Mouse (Mus musculus): ENCODE measurements around the gene Zfhx3.

Gene Zfhx3

DNA sequence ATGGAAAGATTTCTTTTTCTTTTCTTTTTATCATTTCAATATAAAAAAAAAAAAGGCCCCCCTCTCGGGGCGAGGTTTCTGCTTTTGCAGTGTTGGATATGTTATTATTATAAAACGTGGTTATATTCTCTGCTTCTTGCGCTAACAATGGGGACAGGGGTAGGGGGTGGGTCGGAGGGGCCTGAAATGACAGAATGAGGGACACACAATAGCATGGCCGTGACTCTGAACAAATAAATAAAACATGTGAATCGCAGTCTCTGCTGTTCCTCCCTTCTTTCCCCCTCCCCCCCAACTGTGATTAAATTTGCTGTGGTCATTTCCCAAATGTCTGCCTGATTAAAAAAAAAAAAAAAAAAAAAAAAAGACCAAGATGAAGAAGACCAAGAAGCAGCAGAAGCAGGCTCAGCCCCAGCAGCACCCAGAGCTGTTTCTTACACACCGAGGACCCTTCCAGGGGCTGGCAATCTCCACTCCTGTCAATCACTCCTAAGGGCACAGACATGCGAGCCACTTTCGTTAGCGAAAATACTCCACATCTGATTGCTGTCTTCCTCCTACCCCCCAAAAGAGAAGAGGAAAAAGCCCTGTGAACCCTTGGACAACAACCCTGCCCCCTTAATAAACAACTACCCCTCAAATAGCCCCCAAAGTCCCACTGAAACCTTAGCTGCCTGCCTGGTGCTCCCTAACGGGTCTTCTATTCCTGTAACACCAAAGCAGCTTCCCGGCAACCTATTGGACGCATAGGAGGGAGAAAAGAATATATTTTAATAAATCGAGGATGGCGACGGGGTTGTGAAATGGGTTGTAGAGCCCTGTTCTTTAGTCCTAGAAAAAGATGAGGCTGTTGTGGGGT lies 302.4 kb downstream of the Zfhx3 start:
- no peak for DNase-seq

DNA sequence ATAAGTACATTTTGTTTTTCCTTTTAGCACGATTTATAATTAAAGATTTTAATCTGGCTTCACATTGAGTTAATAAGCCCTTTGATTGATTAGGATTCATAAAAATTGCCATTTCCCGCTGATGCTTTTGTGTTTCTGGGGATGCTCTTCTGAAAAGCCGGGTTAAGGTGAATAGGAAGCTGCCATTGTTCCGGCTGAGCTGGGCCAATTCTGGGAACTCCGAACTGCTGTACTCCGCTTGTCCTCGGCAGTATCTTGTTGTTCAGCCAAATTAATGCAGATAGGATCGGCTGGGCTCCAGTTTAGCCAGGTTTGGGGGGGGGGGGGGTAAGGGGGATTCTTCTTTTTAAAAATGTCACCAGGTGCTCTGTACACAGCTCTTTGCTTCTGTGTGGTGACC lies 303.1 kb downstream of the Zfhx3 start:
- DNase-seq: no peak

DNA sequence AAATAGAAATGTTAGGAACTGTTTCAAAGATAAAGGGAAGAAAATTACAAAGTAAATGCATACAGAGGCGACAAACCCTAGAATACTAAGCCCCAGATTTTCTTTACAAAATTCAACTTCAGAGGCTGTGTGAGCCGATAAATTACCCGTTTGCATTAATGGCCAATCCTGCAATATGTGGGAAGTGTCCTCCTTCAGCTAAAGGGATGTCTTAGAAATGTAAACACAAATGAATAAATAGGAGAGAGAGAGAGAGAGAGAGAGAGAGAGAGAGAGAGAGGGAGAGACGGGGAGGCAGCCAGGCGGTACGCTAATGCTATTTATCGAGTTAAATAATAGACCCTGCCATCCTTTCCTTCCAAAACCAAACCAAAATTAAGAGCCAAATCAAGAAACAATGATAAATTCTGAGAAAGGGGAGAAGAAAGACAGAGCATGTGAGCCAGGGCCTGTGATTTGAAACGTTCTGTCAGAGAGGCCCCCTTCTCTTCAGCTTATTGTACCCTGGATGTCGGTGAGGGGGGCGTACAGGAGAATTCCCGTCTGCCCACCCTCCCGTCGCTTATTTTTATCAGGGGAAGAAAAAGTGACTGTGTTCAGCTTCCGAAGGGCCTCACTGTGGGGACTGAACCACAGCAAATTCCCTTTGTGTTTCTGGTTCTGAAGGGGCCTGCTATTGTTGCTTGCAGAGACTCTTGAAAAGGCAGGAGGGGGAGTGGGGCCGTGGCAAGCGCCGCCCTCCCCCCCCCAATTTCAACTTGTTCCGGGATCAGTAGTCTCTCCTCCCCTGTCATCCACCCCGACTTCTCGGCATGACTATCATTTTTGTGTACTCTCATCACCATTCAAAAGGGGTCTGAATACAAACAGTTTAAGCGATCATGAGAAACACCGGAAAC lies 303.8 kb downstream of the Zfhx3 start:
- no peak for DNase-seq

DNA sequence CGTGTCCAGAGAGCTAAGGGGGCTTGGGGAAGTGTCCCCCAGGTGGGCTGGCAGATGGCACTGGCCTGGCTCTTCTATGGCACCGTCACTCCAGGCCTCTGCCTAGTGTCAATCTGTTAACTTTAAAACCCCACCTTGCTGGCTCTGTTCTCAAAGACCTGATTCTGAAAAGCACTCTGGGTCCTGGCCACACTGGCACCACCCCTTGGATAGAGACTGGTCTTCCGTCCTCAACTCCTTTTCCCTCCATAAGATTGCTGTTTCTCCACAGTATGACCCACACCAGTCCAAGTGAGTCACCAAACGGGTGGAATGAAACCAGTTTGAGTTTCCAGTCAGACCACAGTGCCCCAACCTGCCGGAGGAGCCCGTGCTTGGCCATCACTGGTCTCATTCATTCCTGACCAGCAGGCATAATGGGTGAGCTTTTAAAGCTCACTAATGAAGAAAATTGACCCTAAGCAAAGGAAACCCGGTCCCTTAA lies 304.5 kb downstream of the Zfhx3 start:
- DNase-seq: no peak

DNA sequence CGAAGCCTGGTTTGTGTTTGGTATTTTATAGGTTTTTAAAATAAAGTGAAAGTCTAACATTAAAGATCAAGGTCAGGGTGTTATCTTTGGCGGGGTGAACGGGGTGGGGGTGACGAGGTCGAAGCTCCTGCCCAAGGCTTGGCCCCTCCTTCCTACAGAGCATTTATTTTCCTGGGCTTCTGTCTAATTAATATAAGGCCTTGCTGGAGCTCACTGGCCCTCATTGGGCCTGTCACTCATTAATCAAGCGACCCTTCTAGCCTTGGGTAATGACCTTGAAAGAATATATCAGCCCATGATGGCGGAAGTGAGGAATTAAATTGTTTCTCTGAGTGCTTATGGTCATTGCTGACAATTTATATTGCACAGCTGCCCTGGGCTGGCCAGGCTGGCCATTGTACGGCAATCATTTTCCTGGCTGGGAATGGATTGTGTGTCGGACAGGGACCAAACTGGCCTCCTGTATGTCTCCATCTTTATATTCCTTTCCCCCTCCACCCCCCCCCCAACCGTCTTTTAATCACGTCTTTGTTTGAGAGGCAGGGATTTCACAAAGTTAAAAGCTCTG lies 322.2 kb downstream of the Zfhx3 start:
- DNase-seq: no peak

DNA sequence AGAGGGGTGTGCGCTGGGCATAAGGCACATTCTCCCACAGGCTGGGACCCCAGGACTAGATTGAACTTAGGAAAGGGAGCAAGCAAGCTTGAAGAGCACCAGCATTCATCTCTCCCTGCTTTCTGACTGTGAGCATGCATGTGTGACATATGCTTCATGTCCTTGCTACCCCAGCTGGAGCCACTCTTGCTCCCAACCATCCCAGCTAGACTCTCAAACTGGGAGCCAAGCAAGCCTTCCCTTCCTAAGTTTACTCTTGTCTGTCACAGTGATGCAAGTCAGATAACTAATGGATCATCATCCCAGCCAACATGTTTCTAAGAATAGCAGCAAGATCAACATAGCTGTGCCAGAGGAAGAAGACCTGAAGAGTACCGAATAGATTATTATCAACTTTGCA lies 335.5 kb downstream of the Zfhx3 start:
- no peak for DNase-seq

DNA sequence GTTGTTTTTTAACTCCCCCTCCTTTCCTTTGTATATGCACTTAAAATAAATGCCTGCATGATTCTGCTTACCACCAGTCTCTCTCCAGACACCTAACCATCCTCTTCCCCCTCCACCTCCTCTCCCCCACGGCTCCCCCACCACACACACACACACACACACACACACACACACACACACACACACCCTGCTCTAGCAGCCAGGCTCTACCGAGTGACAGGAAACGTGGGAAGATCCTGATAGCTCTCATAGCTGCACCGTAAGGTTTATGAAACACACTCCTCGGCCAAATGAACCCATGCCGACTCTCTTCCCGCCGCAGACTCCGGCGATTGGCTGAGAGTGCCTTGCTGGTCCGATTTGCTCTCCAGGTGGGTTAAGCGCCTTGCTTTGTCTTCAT lies 339.5 kb downstream of the Zfhx3 start:
- DNase-seq: peak; percentile 9

DNA sequence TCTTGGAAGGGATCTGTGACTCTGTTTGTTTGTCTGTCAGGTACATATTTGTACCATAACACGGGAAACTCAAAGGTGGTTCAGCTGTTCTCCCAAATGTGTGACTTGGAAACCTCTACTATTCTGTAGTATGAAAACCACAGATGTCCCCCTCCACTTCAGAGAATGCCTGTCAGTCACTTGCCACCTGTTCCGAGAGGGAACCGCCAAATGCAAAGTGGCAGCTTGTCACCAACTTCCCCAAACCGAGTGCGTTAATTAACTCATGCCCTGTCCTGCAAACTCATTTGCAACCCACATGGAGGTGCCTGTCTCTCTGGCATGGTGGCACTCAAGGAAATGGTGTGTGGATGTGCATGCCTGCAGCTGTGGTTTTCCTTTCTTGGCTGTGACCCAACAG lies 343.7 kb downstream of the Zfhx3 start:
- DNase-seq: no peak

DNA sequence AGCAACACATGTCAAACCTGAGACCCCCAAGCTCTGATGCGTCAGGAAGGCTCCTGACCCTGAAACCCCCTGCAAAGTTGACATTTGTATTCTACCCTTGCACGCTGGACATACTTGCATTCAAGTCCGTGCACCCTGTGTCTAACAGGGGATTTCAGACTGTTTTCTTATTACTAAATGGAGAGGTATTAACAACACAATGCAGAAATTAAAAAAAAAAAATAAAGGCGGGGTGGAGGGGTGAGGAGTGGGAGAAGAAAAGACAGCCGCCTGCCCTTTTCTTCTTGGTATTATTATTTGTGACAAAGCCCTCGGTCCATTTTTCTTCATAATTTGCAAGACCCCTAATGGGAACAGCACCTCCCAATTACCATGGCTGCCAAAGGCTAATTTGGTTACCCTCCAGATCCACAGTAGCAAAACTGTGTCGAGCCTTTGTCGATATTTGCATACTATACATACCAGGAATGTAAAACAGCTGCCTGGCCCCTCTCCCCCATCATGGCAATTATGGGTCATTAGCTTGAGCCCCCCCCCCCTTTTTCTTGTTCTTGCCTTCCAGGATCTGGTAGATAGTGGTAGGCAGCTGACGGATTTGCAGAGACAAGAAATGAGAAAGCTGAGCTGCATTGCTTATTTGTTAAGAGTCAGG lies 358.6 kb downstream of the Zfhx3 start:
- no peak for DNase-seq

DNA sequence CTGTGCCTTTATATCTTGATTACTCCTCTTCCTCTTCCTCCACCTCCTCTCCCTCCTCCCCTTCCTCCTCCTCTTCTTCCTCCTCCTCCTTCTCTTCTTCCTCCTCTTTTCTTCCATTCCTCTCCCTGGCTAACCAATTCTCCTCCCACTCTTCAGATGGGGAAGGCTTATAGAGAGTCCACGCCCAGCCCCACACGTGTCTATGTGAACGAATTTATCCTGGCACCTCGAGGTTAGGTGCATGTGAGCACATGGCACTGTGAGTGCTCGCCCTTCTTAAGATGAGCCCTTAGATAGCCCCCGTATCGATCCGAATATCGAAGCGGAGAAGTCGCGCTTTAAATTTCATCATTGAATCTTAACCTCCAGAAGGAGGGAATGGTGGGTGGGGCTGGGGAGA lies 359.2 kb downstream of the Zfhx3 start:
- no peak for DNase-seq

DNA sequence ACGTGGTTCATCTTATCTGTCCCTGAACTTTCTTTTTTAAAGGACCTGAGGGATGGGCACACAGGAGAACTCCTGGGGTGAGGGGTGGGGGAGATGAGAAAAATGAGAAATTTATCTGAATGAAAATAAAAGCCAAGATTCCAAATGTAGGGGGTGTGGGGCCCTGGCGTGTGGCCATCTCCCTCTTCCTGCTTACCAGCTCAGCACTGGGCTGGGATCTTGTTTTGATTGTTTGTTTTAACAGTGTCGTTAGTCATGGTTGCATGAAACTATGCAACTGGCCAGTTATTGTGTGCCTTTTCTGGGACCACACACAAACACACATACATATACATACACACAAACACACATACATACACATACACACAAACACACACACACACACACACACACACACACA lies 362.9 kb downstream of the Zfhx3 start:
- DNase-seq: no peak

DNA sequence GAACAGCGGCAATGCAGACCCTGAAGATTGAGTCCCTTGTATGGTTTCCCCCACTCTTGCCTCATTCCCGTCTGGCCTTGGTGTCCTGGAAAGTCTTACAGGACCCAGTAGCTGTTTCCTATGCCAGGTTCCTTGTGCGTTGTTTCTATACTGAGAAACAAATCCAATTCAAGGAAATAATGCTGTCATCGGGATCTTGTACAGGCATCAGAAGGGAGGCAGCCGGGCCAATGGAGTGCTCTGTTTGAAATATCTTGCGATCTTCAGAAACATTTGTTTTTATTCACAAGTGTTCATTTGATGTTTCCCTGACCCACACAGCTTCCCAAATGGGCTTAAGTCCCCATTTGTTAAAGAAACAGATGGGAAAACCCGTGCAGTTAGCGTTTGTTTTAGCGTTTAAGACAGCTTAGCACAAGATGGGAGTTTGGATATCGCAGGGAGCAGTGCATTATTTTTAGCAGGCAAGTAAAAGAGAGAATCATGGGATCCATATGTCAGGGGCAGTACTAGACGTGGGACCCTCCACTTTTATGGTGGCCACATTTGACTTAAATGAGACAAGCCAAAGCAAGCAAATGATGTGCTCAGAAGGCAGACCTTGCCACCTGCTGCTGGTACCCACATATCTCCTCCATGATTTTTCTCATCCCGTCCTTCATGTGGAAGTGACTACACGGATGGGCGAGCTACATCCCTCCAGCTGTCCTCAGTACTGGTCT lies 367.2 kb downstream of the Zfhx3 start:
- DNase-seq: no peak

DNA sequence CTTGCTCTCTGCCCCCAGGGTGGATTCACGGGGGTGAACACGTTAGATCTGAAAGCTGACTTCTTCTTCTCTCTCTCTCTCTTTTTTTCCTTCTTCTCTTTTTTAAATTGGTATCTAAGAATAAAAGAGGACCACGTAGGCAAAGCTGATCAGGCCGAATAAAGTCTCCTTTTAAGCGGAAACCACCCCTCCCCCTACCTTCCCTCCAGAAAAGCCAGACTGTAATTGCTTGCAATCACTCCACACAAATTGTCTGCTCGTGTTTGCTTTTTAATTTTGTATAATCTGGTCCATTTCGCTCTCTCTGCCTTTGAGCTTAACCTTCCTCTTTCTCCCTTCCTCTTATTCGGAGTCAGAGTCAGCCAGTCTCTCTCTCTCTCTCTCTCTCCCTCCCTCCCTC lies 372.6 kb downstream of the Zfhx3 start:
- DNase-seq: no peak

DNA sequence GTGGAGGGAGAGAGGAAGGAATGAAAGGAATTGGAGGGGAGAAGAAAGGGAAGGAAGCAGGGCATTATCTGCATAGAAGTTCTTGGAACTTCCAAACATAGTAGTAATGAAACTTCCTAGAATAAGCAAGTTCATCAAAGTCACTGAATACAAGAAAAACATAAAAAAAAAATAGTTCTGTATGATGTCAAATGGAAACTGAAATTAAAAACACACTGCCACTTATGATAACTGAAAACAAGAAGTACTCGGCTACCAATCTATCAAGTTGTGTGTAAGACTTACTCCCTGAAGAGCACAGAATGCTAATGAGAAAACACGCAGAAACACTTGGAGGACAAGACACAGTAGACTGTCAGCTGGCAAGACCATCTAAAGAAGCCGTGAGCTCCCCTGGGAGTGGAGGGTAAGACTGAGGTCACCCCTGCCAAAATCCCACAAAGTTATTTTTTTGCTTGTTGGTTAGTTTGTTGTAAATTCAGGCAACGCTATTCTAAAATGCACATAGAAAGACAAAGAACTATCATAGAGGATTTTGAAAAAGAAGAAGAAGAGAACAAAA lies 375.2 kb downstream of the Zfhx3 start:
- DNase-seq: no peak

DNA sequence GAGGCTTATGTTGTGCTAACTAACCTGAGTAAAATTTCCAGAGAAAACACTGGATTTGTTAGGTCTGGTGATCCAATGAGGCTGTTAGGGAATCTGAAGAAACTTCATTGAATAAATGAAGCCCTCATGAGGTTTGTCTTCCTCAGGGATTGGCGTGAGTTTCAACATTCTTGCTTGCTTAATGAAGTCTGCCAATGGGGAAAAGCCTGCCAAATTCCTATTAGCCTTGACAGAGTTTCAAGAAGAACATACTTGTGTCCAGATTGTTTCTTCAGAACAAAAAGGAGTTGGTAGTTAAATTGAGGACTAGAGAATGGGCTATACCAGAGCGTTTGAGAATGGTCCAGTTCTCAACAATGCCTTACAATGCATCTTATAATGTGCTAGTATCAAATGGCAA lies 385.3 kb downstream of the Zfhx3 start:
- no peak for DNase-seq

DNA sequence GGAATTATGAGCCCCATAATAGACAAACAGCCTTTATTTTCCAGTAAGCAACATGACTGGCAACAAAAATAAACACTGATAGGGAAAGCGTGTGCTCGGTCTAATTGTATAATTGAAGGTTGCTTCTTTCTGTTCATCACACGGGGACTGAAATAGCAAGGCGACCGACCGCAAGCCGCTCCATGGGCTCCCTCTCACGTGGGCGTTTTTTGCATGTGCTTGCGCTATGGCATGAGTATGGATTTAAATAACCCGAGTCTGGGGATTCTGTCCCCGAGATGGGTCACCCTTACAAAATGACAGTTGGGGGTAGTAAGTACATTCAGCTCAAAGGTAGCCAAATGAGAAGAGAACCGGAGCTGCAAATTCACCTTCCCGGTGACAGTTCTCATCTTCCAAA lies 405.9 kb downstream of the Zfhx3 start:
- DNase-seq: no peak

DNA sequence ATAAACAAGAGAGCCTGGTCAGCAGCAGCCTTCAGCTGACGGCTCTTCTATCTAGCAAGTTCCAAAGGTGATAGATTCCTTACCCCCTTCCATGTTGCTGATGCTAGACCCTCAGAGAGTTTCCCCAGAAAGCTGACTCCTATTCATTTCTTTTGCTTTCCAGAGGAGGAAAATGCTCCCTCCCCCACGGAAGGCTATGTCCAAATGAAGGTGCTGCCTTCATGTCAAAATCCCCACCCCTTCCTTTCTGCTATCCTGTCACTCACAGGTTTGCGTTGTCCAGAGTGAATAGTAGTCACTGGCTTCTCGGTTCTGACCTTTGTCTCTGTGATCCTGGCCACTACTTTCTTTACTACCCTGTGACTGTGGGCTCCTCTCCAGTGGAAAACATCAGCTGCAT lies 406.3 kb downstream of the Zfhx3 start:
- no peak for DNase-seq

DNA sequence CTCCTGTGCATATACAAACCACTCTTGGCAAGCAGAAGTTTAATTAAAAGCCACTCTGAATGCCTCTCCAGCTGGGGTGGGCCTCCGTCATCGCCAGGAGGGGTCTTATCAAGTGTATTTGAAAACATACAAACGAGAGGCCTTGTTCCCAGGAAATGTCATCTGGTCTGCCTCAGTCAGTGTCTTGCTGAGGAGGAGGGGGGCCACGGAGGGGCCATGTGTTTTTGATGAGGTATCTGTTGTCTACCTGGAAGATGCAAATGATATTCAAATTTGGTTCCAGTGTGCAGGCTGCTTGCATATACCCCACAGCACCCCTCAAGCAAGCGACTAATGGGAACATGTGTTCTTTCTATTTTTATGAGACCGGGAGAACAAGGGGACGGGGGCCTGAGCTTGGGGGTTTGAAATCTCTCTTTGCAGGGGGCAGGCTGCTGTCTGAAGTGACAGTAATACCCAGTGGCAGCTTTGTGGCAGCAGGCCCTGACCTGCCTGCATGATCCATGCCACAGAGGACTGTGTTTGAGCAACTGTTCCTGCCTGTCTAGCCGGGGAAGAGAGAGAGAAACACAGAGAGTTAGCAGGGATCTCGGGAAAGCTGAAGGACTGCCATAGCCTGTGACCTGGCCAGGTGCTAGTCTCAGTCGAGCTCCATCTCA lies 412.8 kb downstream of the Zfhx3 start:
- DNase-seq: no peak

DNA sequence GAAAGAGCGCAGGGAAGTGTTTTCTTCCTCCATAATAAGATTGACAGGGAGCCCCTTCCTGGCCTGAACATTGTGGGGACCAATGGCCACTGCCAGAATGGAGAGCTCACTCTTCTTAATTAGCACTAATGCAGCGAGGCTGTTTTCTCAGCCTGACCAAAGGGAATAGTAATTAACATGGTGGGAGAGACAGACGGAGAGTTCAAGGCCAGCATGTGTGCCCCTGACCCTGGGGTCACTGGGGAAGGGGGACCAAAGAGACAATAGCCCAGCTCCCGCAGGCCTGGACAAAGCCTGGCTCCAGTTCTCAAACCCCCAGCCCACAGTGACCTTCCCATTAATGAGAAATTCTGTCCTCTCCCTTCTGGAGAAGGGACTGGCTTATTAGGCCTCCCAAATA lies 419.0 kb downstream of the Zfhx3 start:
- DNase-seq: no peak

DNA sequence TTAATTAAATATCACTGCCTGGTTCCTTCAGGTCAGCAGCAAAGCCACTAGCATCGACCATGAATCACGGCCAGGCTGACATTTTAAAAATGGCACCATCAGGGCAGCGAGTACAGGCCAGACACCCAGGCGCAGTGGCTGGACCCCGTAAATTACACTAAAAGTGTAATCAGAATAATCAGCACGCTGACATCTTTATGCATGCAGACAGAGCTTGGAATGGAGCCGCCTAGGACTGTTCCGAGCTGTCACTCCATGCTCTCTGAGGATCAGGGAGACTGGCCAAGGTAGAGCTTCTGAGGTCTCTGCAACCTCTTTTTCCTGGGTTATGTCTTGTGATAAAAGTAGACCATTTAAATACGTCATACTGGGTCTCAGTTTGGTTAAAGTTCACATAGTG lies 420.0 kb downstream of the Zfhx3 start:
- no peak for DNase-seq

DNA sequence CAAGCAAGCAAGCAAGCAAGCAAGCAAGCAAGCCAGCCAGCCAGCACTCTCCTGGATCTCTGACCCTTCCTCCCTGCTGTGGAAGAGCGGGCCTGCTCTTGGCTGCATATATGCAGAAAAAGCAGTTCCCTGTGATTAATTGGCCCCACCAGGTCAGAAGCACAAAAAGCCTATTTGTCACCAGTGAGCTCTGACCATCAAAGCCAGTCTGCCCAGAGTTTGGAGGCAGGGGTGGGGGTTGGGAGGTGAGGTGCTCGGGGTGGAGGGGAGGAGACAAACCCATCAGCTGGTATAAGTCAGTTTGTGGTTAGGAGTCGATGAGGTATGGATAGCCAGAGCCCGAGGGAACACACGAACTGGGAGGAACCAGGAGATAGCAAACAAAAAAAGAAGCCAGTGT lies 421.0 kb downstream of the Zfhx3 start:
- DNase-seq: no peak

DNA sequence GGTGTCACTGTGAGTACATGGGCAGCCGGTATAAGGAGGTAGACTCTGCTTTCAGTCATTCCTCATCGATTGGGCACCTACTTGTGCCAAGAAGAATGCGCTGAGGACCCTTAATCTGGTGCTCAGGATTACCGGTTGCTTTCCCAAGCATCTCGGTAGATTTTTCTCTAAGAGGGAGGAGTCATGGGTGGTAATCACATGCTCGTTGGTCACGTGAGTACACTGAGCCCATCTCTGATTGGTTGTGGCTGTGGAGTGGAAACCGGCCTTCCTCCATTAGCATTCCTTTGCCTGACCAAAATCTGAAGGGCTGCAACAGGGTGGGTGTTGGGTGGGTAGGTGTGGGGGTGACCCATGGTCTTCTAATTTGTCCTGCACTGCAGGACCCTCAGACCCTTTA lies 421.4 kb downstream of the Zfhx3 start:
- DNase-seq: no peak
